Mouse (Mus musculus) limb, embryonic 12.5 days (tissue): ENCODE data around the gene Zswim5. TPM values are rescaled to one million over a fixed set of nuclear protein-coding genes. Genes with fewer than 3 reads are reported as not detected.

Source experiments
- ATAC-seq: fragments of 200-750 bp; cut with Nextera tagmentation; 2 replicates; pipeline ENCODE4 v1.8.0; 2017; ENCODE audit warnings: low read depth, moderate TSS enrichment; ENCODE audit not compliant: insufficient number of reproducible peaks, insufficient read depth, low FRiP score, low TSS enrichment
- H3K27ac ChIP-seq: fragments of 300-500 bp; sonication (generic); 2 replicates; pipeline ENCODE4 v1.5.1; 2016; ENCODE audit warnings: mild to moderate bottlenecking, moderate library complexity
- H3K27me3 ChIP-seq: fragments of 300-500 bp; sonication (generic); 2 replicates; pipeline ENCODE4 v1.6.1; 2016; ENCODE audit warnings: mild to moderate bottlenecking, moderate library complexity
- H3K36me3 ChIP-seq: fragments of 300-500 bp; sonication (generic); 2 replicates; pipeline ENCODE4 v1.6.1; 2016; ENCODE audit warnings: mild to moderate bottlenecking, moderate library complexity
- H3K4me1 ChIP-seq: fragments of 300-500 bp; sonication (generic); replicated peaks from 2 replicates; pipeline ENCODE4 v1.6.1; 2016
- H3K4me2 ChIP-seq: fragments of 300-500 bp; sonication (generic); 2 replicates; pipeline ENCODE4 v1.6.1; 2016; ENCODE audit warnings: mild to moderate bottlenecking, moderate library complexity
- H3K4me3 ChIP-seq: fragments of 300-500 bp; sonication (generic); replicated peaks from 2 replicates; pipeline ENCODE4 v1.5.1; 2016; ENCODE audit warnings: mild to moderate bottlenecking
- H3K9ac ChIP-seq: fragments of 300-500 bp; sonication (generic); replicated peaks from 2 replicates; pipeline ENCODE4 v1.6.1; 2016; ENCODE audit warnings: mild to moderate bottlenecking, moderate library complexity
- H3K9me3 ChIP-seq: fragments of 300-500 bp; sonication (generic); 2 replicates; pipeline ENCODE4 v1.6.1; 2016; ENCODE audit warnings: mild to moderate bottlenecking, moderate library complexity
- WGBS: fragments of 180-500 bp; shearing (Covaris S2); methylation state at CpG from one replicate; pipeline ENCODE4 v1.1.7; 2016; 5-methylcytosine and 5-hydroxymethylcytosine counted together
- polyA plus RNA-seq: library from polyadenylated mRNA; unstranded; fragments of >200 nt; fragmentation: Nextera tagmentation; extraction: Ambion mirVana; gene quantifications from 2 replicates; pipeline ENCODE4 v1.2.1, GENCODE M21; 2016

Zswim5 gene
- polyA plus RNA-seq, 1 experiment from 2014 or later, result 0.58 TPM

- WGBS, result 16% methylated on average over 7 of the region's 7 CpGs
- Histone ChIP-seq H3K27me3 (peaks cover 3% of the 10 kb centered on the region; the same call in 1 of the 2 replicates), H3K4me3 (no peak overlapping the region), H3K9me3 (no peaks in the 10 kb centered on the region), H3K9ac (no peak overlapping the region), H3K4me2 (no peak overlapping the region), H3K27ac (no peak overlapping the region), H3K4me1 (peaks cover 17% of the 10 kb centered on the region), H3K36me3 (peaks cover 28% of the 10 kb centered on the region)
- ATAC-seq, result no peak
Observed at GRCm38 (mm10) chr4:116991366-116991765, 114.2 kb downstream of the Zswim5 start.

- H3K9ac ChIP-seq, result peak within 1 kb of the TSS; percentile 76
- no peaks in the 10 kb centered on the region for H3K9me3 ChIP-seq
- H3K27ac ChIP-seq, result peak within 1 kb of the TSS; percentile 70
- 2% methylated on average over 38 of the region's 38 CpGs for WGBS
- H3K27me3 ChIP-seq, result peaks cover 6% of the 10 kb centered on the region; the same call in 1 of the 2 replicates
- H3K4me3 ChIP-seq, result peak within 1 kb of the TSS; percentile 96
- peaks cover 19% of the 10 kb centered on the region for H3K4me1 ChIP-seq
- H3K4me2 ChIP-seq, result peak within 1 kb of the TSS; percentile 98
- peaks cover 32% of the 10 kb centered on the region for H3K36me3 ChIP-seq
- ATAC-seq, result peak; percentile 84
Observed at GRCm38 (mm10) chr4:116993672-116994621, 116.8 kb downstream of the Zswim5 start, which contains the start of gene Urod. Urod (minus strand) TSS chr4:116994413.

GRCm38 (mm10) chr4:116995131-116995797, 118.1 kb downstream of the Zswim5 start, which contains the start of gene Hectd3:
Hectd3 (plus strand) TSS chr4:116995317.
- under 1% methylated on average over 58 of the region's 58 CpGs for WGBS
- ATAC-seq, result no peak

GRCm38 (mm10) chr4:116995798-116996135, 118.6 kb downstream of the Zswim5 start:
- Histone ChIP-seq H3K27me3 (peaks cover 6% of the 10 kb centered on the region; the same call in 1 of the 2 replicates), H3K4me1 (peaks cover 19% of the 10 kb centered on the region), H3K9ac (peak overlapping the region; percentile 76), H3K27ac (peak overlapping the region; percentile 70), H3K4me3 (peak overlapping the region; percentile 96), H3K4me2 (peak overlapping the region; percentile 98), H3K9me3 (no peaks in the 10 kb centered on the region), H3K36me3 (peaks cover 31% of the 10 kb centered on the region)
- no peak for ATAC-seq
- under 1% methylated on average over 16 of the region's 16 CpGs for WGBS

More at GRCm38 (mm10) chr4:116995131-116995797, 118.1 kb downstream of the Zswim5 start, which contains the start of gene Hectd3:
- peaks cover 6% of the 10 kb centered on the region; the same call in 1 of the 2 replicates for H3K27me3 ChIP-seq
- H3K4me3 ChIP-seq, result peak within 1 kb of the TSS; percentile 96
- H3K9ac ChIP-seq, result peak within 1 kb of the TSS; percentile 76
- peak within 1 kb of the TSS; percentile 70 for H3K27ac ChIP-seq
- H3K4me1 ChIP-seq, result peaks cover 19% of the 10 kb centered on the region
- peaks cover 31% of the 10 kb centered on the region for H3K36me3 ChIP-seq
- peak within 1 kb of the TSS; percentile 98 for H3K4me2 ChIP-seq
- H3K9me3 ChIP-seq, result no peaks in the 10 kb centered on the region

- Histone ChIP-seq H3K4me2 (no peak overlapping the region), H3K27ac (no peak overlapping the region), H3K36me3 (peaks cover 42% of the 10 kb centered on the region), H3K27me3 (peaks cover 6% of the 10 kb centered on the region; the same call in 1 of the 2 replicates), H3K4me1 (peaks cover 17% of the 10 kb centered on the region), H3K9ac (no peak overlapping the region), H3K9me3 (no peaks in the 10 kb centered on the region), H3K4me3 (no peak overlapping the region)
- ATAC-seq, result no peak
- 91% methylated on average over 17 of the region's 17 CpGs for WGBS
Observed at GRCm38 (mm10) chr4:116999513-117000154, 122.5 kb downstream of the Zswim5 start.

GRCm38 (mm10) chr4:117001957-117002356, 124.8 kb downstream of the Zswim5 start:
- WGBS, result 89% methylated on average over 16 of the region's 16 CpGs
- H3K9ac ChIP-seq, result no peak overlapping the region
- H3K36me3 ChIP-seq, result peaks cover 42% of the 10 kb centered on the region

GRCm38 (mm10) chr4:117002543-117003521, 125.7 kb downstream of the Zswim5 start:
- no peak overlapping the region for H3K4me3 ChIP-seq
- peaks cover 7% of the 10 kb centered on the region; the same call in 1 of the 2 replicates for H3K4me1 ChIP-seq
- 54% methylated on average over 38 of the region's 38 CpGs for WGBS
- peak; percentile 34; the same call in 1 of the 2 replicates for ATAC-seq
- peaks cover 42% of the 10 kb centered on the region for H3K36me3 ChIP-seq
- peak overlapping the region; percentile 35; the same call in 1 of the 2 replicates for H3K4me2 ChIP-seq
- H3K27ac ChIP-seq, result no peak overlapping the region
- no peaks in the 10 kb centered on the region for H3K9me3 ChIP-seq
- H3K9ac ChIP-seq, result peak overlapping the region; percentile 23; the same call in 1 of the 2 replicates
- no peaks in the 10 kb centered on the region for H3K27me3 ChIP-seq

More at GRCm38 (mm10) chr4:117001957-117002356, 124.8 kb downstream of the Zswim5 start:
- H3K4me2 ChIP-seq, result no peak overlapping the region
- no peak overlapping the region for H3K4me3 ChIP-seq
- peaks cover 7% of the 10 kb centered on the region; the same call in 1 of the 2 replicates for H3K4me1 ChIP-seq
- ATAC-seq, result no peak
- H3K9me3 ChIP-seq, result no peaks in the 10 kb centered on the region
- no peak overlapping the region for H3K27ac ChIP-seq
- no peaks in the 10 kb centered on the region for H3K27me3 ChIP-seq

GRCm38 (mm10) chr4:117004649-117005048, 127.5 kb downstream of the Zswim5 start:
- H3K9ac ChIP-seq, result no peak overlapping the region
- no peaks in the 10 kb centered on the region for H3K27me3 ChIP-seq
- no peak overlapping the region for H3K4me3 ChIP-seq
- H3K36me3 ChIP-seq, result peaks cover 29% of the 10 kb centered on the region
- no peak overlapping the region for H3K4me2 ChIP-seq
- no peak overlapping the region for H3K27ac ChIP-seq
- WGBS, result 81% methylated on average over 4 of the region's 4 CpGs
- H3K9me3 ChIP-seq, result no peaks in the 10 kb centered on the region
- H3K4me1 ChIP-seq, result peaks cover 7% of the 10 kb centered on the region; the same call in 1 of the 2 replicates
- no peak for ATAC-seq

- no peak overlapping the region for H3K4me3 ChIP-seq
- H3K4me2 ChIP-seq, result no peak overlapping the region
- no peaks in the 10 kb centered on the region for H3K27me3 ChIP-seq
- peaks cover 7% of the 10 kb centered on the region; the same call in 1 of the 2 replicates for H3K4me1 ChIP-seq
- 76% methylated on average over 7 of the region's 7 CpGs for WGBS
- peaks cover 20% of the 10 kb centered on the region for H3K36me3 ChIP-seq
- no peak overlapping the region for H3K9ac ChIP-seq
- H3K9me3 ChIP-seq, result no peaks in the 10 kb centered on the region
- H3K27ac ChIP-seq, result no peak overlapping the region
- ATAC-seq, result no peak
Observed at GRCm38 (mm10) chr4:117005611-117006400, 128.6 kb downstream of the Zswim5 start.
